Mouse (Mus musculus) C2C12 (cell line): ENCODE data around the gene B9d2. TPM values are rescaled to one million over a fixed set of nuclear protein-coding genes. Genes with fewer than 3 reads are reported as not detected.

ENCODE experiments used
- H3K27me3 ChIP-seq: one replicate; pipeline ENCODE4 v1.6.1; 2011; ENCODE audit not compliant: control insufficient read depth, insufficient read depth, insufficient read length
- H3K36me3 ChIP-seq: one replicate; pipeline ENCODE4 v1.6.1; 2011; ENCODE audit not compliant: control insufficient read depth, insufficient read depth
- H3K4me3 ChIP-seq: one replicate; pipeline ENCODE4 v1.5.1; 2011; ENCODE audit warnings: mild to moderate bottlenecking, control low read depth; ENCODE audit not compliant: poor library complexity, insufficient read depth, severe bottlenecking
- H3K79me2 ChIP-seq: one replicate; pipeline ENCODE4 v1.6.1; 2011; ENCODE audit not compliant: control insufficient read depth, insufficient read depth
- H3K79me3 ChIP-seq: one replicate; pipeline ENCODE4 v1.6.1; 2011; ENCODE audit warnings: low read depth, control low read depth
- H3ac ChIP-seq: one replicate; pipeline ENCODE3; 2011; ENCODE audit warnings: low read depth; ENCODE audit not compliant: control insufficient read depth, insufficient read length
- CEBPB ChIP-seq: IDR thresholded peaks from one replicate; pipeline ENCODE4 v1.6.1; 2011; ENCODE audit warnings: low read depth, mild to moderate bottlenecking, control low read depth, moderate library complexity
- CTCF ChIP-seq: IDR thresholded peaks from one replicate; pipeline ENCODE4 v1.5.1; 2011; ENCODE audit not compliant: control insufficient read depth, insufficient read depth, insufficient read length
- FOSL1 ChIP-seq: IDR thresholded peaks from one replicate; pipeline ENCODE4 v1.8.0; 2011; ENCODE audit warnings: mild to moderate bottlenecking, low read length; ENCODE audit not compliant: poor library complexity, insufficient read depth, severe bottlenecking
- MAX ChIP-seq: IDR thresholded peaks from one replicate; pipeline ENCODE4 v1.6.1; 2011; ENCODE audit warnings: mild to moderate bottlenecking, control low read depth
- MYOD1 ChIP-seq: IDR thresholded peaks from one replicate; pipeline ENCODE4 v1.6.1; 2011; ENCODE audit warnings: low read depth; ENCODE audit not compliant: control insufficient read depth, insufficient read length
- MYOG ChIP-seq: IDR thresholded peaks from one replicate; pipeline ENCODE4 v1.6.1; 2011; ENCODE audit not compliant: control insufficient read depth, insufficient read length; ENCODE audit errors: extremely low read depth
- USF1 ChIP-seq: IDR thresholded peaks from one replicate; pipeline ENCODE4 v1.6.1; 2011; ENCODE audit warnings: low read depth, mild to moderate bottlenecking, control low read depth, moderate library complexity
- polyA plus RNA-seq: library from polyadenylated mRNA; unstranded; fragments of >200 nt; fragmentation: generic; extraction: Trizol; gene quantifications from one replicate; pipeline ENCODE4 v1.2.1, GENCODE M21; 2012; ENCODE audit warnings: missing spikeins

Gene B9d2
- polyA plus RNA-seq, 1 experiment = 33.0 TPM

- no peaks in the 10 kb centered on the region for H3K27me3 ChIP-seq
- no peak overlapping the region for H3ac ChIP-seq
- TF ChIP-seq MYOD1 = no peak
- TF ChIP-seq MAX = no peak
- TF ChIP-seq FOSL1 = no peak
- TF ChIP-seq MYOG = no peak
- no peak overlapping the region for H3K4me3 ChIP-seq
- no peaks in the 10 kb centered on the region for H3K36me3 ChIP-seq
- H3K79me2 ChIP-seq = no peaks in the 10 kb centered on the region
- H3K79me3 ChIP-seq = no peaks in the 10 kb centered on the region
These were observed 36.4 kb upstream of the B9d2 start for GRCm38 (mm10) chr7:25644136-25644535.

- Histone ChIP-seq H3K27me3 (no peaks in the 10 kb centered on the region), H3K4me3 (no peak overlapping the region), H3ac (no peak overlapping the region), H3K36me3 (no peaks in the 10 kb centered on the region), H3K79me2 (no peaks in the 10 kb centered on the region), H3K79me3 (no peaks in the 10 kb centered on the region)
- TF ChIP-seq CEBPB = no peak
- TF ChIP-seq CTCF = no peak
- TF ChIP-seq USF1 = no peak
- no peak for TF ChIP-seq MYOD1
- TF ChIP-seq MAX = no peak
- TF ChIP-seq MYOG = no peak
- no peak for TF ChIP-seq FOSL1
These were observed 35.9 kb upstream of the B9d2 start for GRCm38 (mm10) chr7:25644631-25645030.

- H3K4me3 ChIP-seq = no peak overlapping the region
- no peak overlapping the region for H3ac ChIP-seq
- no peaks in the 10 kb centered on the region for H3K79me2 ChIP-seq
- no peaks in the 10 kb centered on the region for H3K36me3 ChIP-seq
- no peaks in the 10 kb centered on the region for H3K79me3 ChIP-seq
- TF ChIP-seq MAX (no peak), CEBPB (no peak), MYOG (no peak), MYOD1 (no peak), CTCF (no peak), USF1 (no peak), FOSL1 (no peak)
- no peaks in the 10 kb centered on the region for H3K27me3 ChIP-seq
These were observed 35.5 kb upstream of the B9d2 start for GRCm38 (mm10) chr7:25645074-25645473.

GRCm38 (mm10) chr7:25647574-25648123, 32.9 kb upstream of the B9d2 start:
- H3K4me3 ChIP-seq = no peak overlapping the region
- no peaks in the 10 kb centered on the region for H3K79me3 ChIP-seq
- no peaks in the 10 kb centered on the region for H3K27me3 ChIP-seq
- no peaks in the 10 kb centered on the region for H3K79me2 ChIP-seq
- no peak for TF ChIP-seq CTCF
- TF ChIP-seq FOSL1 = no peak
- TF ChIP-seq MAX = no peak
- no peak for TF ChIP-seq MYOG
- TF ChIP-seq USF1 = no peak
- no peak for TF ChIP-seq MYOD1
- no peak for TF ChIP-seq CEBPB
- no peaks in the 10 kb centered on the region for H3K36me3 ChIP-seq
- no peak overlapping the region for H3ac ChIP-seq

GRCm38 (mm10) chr7:25649839-25650238, 30.7 kb upstream of the B9d2 start:
- H3K27me3 ChIP-seq = no peaks in the 10 kb centered on the region

GRCm38 (mm10) chr7:25651281-25651680, 29.3 kb upstream of the B9d2 start:
- Histone ChIP-seq H3K79me2 (no peaks in the 10 kb centered on the region), H3K36me3 (no peaks in the 10 kb centered on the region), H3K27me3 (no peaks in the 10 kb centered on the region), H3ac (no peak overlapping the region), H3K4me3 (no peak overlapping the region), H3K79me3 (no peaks in the 10 kb centered on the region)
- TF ChIP-seq MYOD1 (no peak), CEBPB (no peak), USF1 (no peak), MYOG (no peak), CTCF (no peak), MAX (no peak), FOSL1 (no peak)

More at GRCm38 (mm10) chr7:25649839-25650238, 30.7 kb upstream of the B9d2 start:
- Histone ChIP-seq H3K79me2 (no peaks in the 10 kb centered on the region), H3K4me3 (no peak overlapping the region), H3K36me3 (no peaks in the 10 kb centered on the region), H3ac (no peak overlapping the region), H3K79me3 (no peaks in the 10 kb centered on the region)
- TF ChIP-seq CEBPB (no peak), MAX (no peak), MYOD1 (no peak), USF1 (no peak), CTCF (no peak), MYOG (no peak), FOSL1 (no peak)
